Mouse (Mus musculus) megakaryocyte-erythroid progenitor cell, adult 5 weeks (primary cell): Measurements from ENCODE around the gene Cyld. TPM values are rescaled to one million over a fixed set of nuclear protein-coding genes. Genes with fewer than 3 reads are reported as not detected.

Experiments used
- polyA plus RNA-seq: library from polyadenylated mRNA; stranded (reverse); fragments of >175 nt; gene quantifications from 2 replicates; pipeline ENCODE4 v1.2.3, GENCODE M21; 2012

Cyld gene
- polyA plus RNA-seq: 1.2 TPM in 2 replicates

GRCm38 (mm10) chr8:88696721-88697641 is at the start of gene Cyld:
TSS of gene Cyld (plus strand) at chr8:88697028.

Other genes with a start within 250 kb of the Cyld start
- gene Nkd1, start 175.7 kb upstream of the Cyld start, polyA plus RNA-seq: 0.39 and 0.88 TPM in 2 replicates
- gene Snx20, start 60.9 kb upstream of the Cyld start, polyA plus RNA-seq: 32.1 and 45.9 TPM in 2 replicates
- 0.03 and 0.14 TPM in 2 replicates for gene Nod2, start 49.7 kb upstream of the Cyld start, polyA plus RNA-seq